Mouse (Mus musculus) heart, adult 2 months (tissue): ENCODE data around the gene Npepl1. TPM values are rescaled to one million over a fixed set of nuclear protein-coding genes. Genes with fewer than 3 reads are reported as not detected.

Experiments used
- DNase-seq, 2 experiments: peaks; one replicate each; pipeline ENCODE4 v3.0.0; 2021
- H3K27ac ChIP-seq: fragments of 200-600 bp; 2 replicates; pipeline ENCODE4 v1.8.1; 2022
- H3K27me3 ChIP-seq: fragments of 200-500 bp; 2 replicates; pipeline ENCODE4 v1.6.1; 2012; ENCODE audit warnings: mild to moderate bottlenecking, low read length, inconsistent platforms, mixed read lengths; ENCODE audit not compliant: control insufficient read depth, insufficient read depth
- H3K36me3 ChIP-seq: fragments of 200-500 bp; 2 replicates; pipeline ENCODE4 v1.6.1; 2012; ENCODE audit warnings: low read length, inconsistent platforms; ENCODE audit not compliant: control insufficient read depth, insufficient read depth
- H3K4me1 ChIP-seq: fragments of 200-500 bp; 2 replicates; pipeline ENCODE4 v1.6.1; 2011; ENCODE audit warnings: low read length; ENCODE audit not compliant: control insufficient read depth, insufficient read depth
- H3K4me3 ChIP-seq: fragments of 200-600 bp; 2 replicates; pipeline ENCODE4 v1.8.1; 2022
- H3K79me2 ChIP-seq: fragments of 200-500 bp; replicated peaks from 2 replicates; pipeline ENCODE4 v1.6.1; 2012; ENCODE audit warnings: mild to moderate bottlenecking, inconsistent platforms, low read length, moderate library complexity, mixed read lengths; ENCODE audit not compliant: control insufficient read depth, insufficient read depth
- H3K9ac ChIP-seq: fragments of 200-500 bp; 2 replicates; pipeline ENCODE4 v1.6.1; 2012; ENCODE audit warnings: low read depth, mild to moderate bottlenecking, control low read depth, inconsistent platforms, low read length, mixed read lengths
- CTCF ChIP-seq: fragments of 200-600 bp; IDR thresholded peaks from 2 replicates; pipeline ENCODE4 v1.8.1; 2022; ENCODE audit warnings: antibody characterized with exemption, mild to moderate bottlenecking, moderate library complexity
- EP300 ChIP-seq: fragments of 200-500 bp; IDR thresholded peaks from 2 replicates; pipeline ENCODE4 v1.6.1; 2011; ENCODE audit warnings: low read depth, low read length, control low read depth; ENCODE audit not compliant: insufficient read depth
- POLR2A ChIP-seq: fragments of 200-500 bp; IDR thresholded peaks from 2 replicates; pipeline ENCODE4 v1.6.1; 2011; ENCODE audit warnings: mild to moderate bottlenecking, low read depth, low read length, control low read depth; ENCODE audit not compliant: insufficient read depth
- WGBS: fragments of 180-500 bp; shearing (Covaris S2); methylation state at CpG from one replicate; pipeline ENCODE4 v1.1.7; 2018; 5-methylcytosine and 5-hydroxymethylcytosine counted together
- intact Hi-C: fragments of 180-260 bp; cut with DNase I; formaldehyde crosslinking; loops from one replicate; pipeline ENCODE4 v1.15.1; 2025
- polyA plus RNA-seq: library from polyadenylated mRNA; depleted of rRNA; stranded (reverse); fragments of >200 nt; gene quantifications from 2 replicates; pipeline ENCODE4 v1.2.3, GENCODE M21; 2012
- total RNA-seq, 2 experiments: library from RNA; stranded (reverse); gene quantifications; 2 replicates each; pipeline ENCODE4 v1.2.3; 2021

Npepl1 gene
- total and polyA plus RNA-seq, 3 experiments: 63.1 to 79.6 (median 73.9) TPM

DNA sequence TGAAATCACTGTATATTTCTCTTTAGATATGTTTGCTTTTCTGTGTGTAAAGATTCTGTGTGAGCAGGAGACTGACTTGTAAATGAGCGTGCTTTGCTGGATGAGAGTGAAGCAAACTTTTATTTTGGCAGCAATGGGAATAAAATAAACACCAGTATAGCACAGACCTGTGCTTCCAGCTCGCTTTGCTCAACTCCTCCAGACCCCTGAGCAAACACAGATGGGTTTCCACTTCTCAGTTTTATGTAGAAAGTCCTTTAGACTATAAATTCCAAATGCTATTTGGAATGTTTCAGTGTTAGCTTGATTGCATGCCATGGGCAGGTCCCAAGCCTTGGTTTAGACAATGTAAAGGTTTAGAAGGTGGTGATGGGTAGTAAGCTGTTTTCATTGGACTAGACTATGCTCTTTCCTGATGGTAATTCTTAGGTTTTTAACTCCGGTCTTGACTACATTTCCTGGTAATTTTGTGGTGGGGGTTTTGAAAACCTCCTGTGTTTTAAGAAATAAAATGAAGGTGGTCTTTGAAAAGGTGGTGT lies 27.7 kb upstream of the Npepl1 start:
- DNase-seq: no peak
- intact Hi-C loops: no loop called here
- TF ChIP-seq POLR2A: no peak
- no peak for TF ChIP-seq CTCF
- no peak for TF ChIP-seq EP300
- Histone ChIP-seq H3K9ac (no peak overlapping the region), H3K4me1 (peaks cover 2% of the 10 kb centered on the region; the same call in 1 of the 2 replicates), H3K79me2 (peaks cover 10% of the 10 kb centered on the region), H3K36me3 (no peaks in the 10 kb centered on the region), H3K27me3 (no peaks in the 10 kb centered on the region), H3K27ac (no peak overlapping the region), H3K4me3 (no peak overlapping the region)
- 81% methylated on average over 3 of the region's 3 CpGs for WGBS

DNA sequence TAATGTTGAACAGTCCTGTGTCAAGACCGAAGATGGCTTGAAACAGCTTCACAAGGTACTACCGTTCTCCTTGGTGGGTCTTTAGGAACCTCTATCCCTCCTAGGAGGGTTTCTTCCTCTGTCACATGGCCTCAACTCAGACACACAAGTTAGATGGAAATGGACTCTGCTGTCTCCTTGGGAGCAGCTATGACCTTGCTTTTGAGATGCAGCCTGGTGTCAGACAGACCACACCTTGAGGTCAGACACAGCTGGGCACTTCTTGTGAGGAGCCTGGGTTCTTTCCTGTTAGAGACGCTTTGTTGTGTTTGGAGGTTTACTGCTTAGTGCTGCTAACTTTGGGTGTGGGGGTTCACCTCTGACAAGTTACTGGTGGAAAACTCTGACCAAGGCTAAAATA lies 15.1 kb upstream of the Npepl1 start:
- TF ChIP-seq CTCF: no peak
- no peak for TF ChIP-seq EP300
- no peak for TF ChIP-seq POLR2A
- no peak for DNase-seq
- Histone ChIP-seq H3K4me3 (no peak overlapping the region), H3K79me2 (peaks cover 2% of the 10 kb centered on the region), H3K36me3 (no peaks in the 10 kb centered on the region), H3K27ac (no peak overlapping the region), H3K4me1 (no peaks in the 10 kb centered on the region), H3K9ac (no peak overlapping the region), H3K27me3 (no peaks in the 10 kb centered on the region)
- intact Hi-C loops: no loop called here
- WGBS: 94% methylated on average over 3 of the region's 3 CpGs

DNA sequence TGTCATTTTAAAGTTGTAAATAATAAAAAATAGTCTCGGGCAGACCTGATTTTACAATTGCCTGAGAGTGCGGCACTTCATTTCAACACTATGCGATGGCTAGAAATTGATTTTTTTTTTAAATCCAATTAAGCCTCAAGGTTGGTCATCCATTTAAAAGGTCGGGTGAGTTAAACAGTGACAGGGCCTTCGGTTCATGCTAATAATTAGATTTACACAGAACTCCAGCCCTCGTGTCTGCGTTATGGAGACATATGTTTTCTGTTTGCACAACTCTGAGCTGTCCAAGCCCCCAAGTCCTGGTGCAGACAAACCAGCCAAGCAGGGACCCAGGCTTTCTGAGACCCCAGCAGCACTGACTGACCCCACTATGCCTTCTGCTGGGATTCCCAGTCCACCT lies 7.8 kb upstream of the Npepl1 start:
- Histone ChIP-seq H3K79me2 (no peaks in the 10 kb centered on the region), H3K36me3 (no peaks in the 10 kb centered on the region), H3K4me1 (no peaks in the 10 kb centered on the region), H3K9ac (no peak overlapping the region), H3K27ac (no peak overlapping the region), H3K4me3 (no peak overlapping the region), H3K27me3 (no peaks in the 10 kb centered on the region)
- TF ChIP-seq POLR2A (no peak), CTCF (no peak), EP300 (no peak)
- WGBS: 92% methylated on average over 7 of the region's 7 CpGs
- no peak for DNase-seq
- intact Hi-C loops: loop anchor here (5.0 kb wide), 1 partner anchor 515 kb away; no protein-coding TSS in a partner anchor

DNA sequence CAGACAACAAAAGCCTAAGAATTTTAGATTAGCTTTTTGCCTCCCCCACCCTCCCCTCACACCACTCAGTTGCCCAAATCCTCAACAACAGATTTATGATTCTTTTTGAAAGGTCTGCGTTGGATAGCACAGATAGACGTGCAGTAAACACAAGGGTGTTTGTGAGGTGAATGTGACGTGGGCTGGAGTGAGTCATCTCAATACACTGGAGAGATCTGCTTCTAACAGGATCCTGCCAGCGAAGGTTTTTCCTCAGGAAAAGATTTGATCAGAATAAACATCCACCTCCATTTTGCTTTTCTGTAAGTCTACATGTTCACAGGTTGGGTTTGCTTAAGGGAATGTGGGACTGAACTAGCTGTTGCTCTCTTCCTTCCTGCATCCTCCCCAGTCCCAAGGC lies 6.6 kb upstream of the Npepl1 start:
- Histone ChIP-seq H3K79me2 (no peaks in the 10 kb centered on the region), H3K36me3 (no peaks in the 10 kb centered on the region), H3K27ac (no peak overlapping the region), H3K9ac (no peak overlapping the region), H3K4me1 (no peaks in the 10 kb centered on the region), H3K27me3 (no peaks in the 10 kb centered on the region), H3K4me3 (no peak overlapping the region)
- no peak for DNase-seq
- TF ChIP-seq CTCF (no peak), EP300 (no peak), POLR2A (no peak)
- 73% methylated on average over 4 of the region's 4 CpGs for WGBS
- intact Hi-C loops: loop anchor here (5.0 kb wide), 1 partner anchor 516 kb away; no protein-coding TSS in a partner anchor

DNA sequence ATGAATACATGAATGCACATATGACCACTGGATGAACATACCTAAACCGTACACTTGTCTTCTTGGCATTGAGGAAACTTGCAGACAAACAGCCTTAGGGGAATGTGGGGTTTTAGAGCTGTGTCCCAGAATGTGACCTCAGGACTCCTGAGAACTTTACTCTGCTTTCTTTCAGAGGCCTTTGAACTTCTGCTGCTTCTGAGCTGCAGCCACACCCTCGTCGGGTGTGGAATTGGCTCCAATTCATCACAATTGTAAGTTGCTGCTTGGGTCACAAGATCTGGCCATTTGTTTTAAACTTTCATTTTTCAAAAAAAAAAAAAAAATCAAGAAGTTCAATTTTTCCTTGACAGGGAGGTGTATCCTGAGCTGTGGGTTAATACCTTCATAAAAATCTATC lies 2.8 kb upstream of the Npepl1 start:
- Histone ChIP-seq H3K79me2 (no peaks in the 10 kb centered on the region), H3K27ac (no peak overlapping the region), H3K27me3 (no peaks in the 10 kb centered on the region), H3K36me3 (no peaks in the 10 kb centered on the region), H3K4me3 (no peak overlapping the region), H3K4me1 (no peaks in the 10 kb centered on the region; the same call in 1 of the 2 replicates), H3K9ac (no peak overlapping the region)
- intact Hi-C loops: no loop called here
- 70% methylated on average over 3 of the region's 3 CpGs for WGBS
- no peak for DNase-seq
- TF ChIP-seq CTCF: no peak
- TF ChIP-seq EP300: no peak
- no peak for TF ChIP-seq POLR2A

DNA sequence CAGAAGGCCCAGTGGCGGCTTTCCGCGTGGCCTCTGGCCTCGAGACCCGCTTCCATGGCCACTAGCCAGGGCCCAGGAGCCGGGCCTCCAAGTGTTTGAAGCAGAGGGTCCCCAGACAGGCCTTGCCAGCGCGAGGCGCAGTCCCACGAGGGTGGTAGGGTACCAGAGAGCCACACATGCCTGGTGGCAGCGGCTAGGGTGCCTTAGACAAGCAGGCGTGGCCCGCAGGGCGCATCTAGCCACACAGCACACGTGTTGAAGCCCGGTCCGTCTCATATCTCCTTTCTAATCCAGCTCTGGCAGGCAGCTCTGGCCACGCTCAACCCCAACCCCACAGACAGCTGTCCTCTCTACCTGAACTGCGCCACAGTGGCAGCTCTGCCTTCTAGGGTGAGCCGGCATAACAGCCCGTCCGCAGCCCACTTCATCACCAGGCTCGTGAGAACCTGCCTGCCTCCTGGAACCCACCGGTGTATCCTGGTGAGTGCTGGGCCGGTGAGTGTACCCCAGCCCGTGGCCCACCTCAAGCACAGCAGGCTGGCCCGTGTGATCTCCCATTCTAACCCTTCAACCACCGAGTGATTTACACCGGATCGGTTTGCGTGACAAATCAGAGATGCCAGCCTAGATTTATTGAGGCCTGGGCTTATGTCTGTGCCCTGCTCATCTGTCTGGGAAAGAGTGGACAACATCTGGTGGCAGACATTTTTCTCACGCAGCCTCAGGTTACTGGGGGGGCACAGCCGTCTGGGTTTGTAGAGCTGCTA lies 817 bp downstream of the Npepl1 start:
- Histone ChIP-seq H3K4me3 (peak overlapping the region; percentile 65), H3K36me3 (no peaks in the 10 kb centered on the region), H3K4me1 (no peaks in the 10 kb centered on the region; the same call in 1 of the 2 replicates), H3K27ac (peak overlapping the region; percentile 75), H3K27me3 (no peaks in the 10 kb centered on the region), H3K9ac (peak overlapping the region; percentile 94), H3K79me2 (no peaks in the 10 kb centered on the region)
- intact Hi-C loops: loop anchor here (1.0 to 10.0 kb wide), 2 partner anchors 35 to 174 kb away; partner anchors contain the start of genes Gnas and Stx16
- DNase-seq: no peak
- no peak for TF ChIP-seq POLR2A
- TF ChIP-seq CTCF: no peak
- TF ChIP-seq EP300: no peak
- WGBS: 43% methylated on average over 33 of the region's 33 CpGs
